Mouse (Mus musculus) monocyte, adult 5-6 weeks (primary cell): ENCODE data around the gene Osr1. TPM values are rescaled to one million over a fixed set of nuclear protein-coding genes. Genes with fewer than 3 reads are reported as not detected.

Source experiments
- ATAC-seq: fragments of 153-309, 156-312 bp; replicated peaks from 2 replicates; pipeline ENCODE4 v1.8.0; 2017; ENCODE audit warnings: mild to moderate bottlenecking; ENCODE audit not compliant: low TSS enrichment, insufficient number of reproducible peaks, severe bottlenecking, poor library complexity, low FRiP score
- total RNA-seq: library from RNA; stranded (forward); fragments of 200-1000, 200-491, 200-594 nt; gene quantifications from 3 replicates; pipeline ENCODE4 v1.2.3, GENCODE M21; 2017

The Osr1 gene
- not detected in 3 replicates for total RNA-seq

- ATAC-seq: no peak
Observed at GRCm38 (mm10) chr12:9569971-9570370, at the start of gene Osr1. TSS of gene Osr1 (plus strand) at chr12:9570116.

- no peak for ATAC-seq
Observed at GRCm38 (mm10) chr12:9550328-9550727, 19.6 kb upstream of the Osr1 start.

- no peak for ATAC-seq
Observed at GRCm38 (mm10) chr12:9564956-9565355, 5.0 kb upstream of the Osr1 start.

GRCm38 (mm10) chr12:9570496-9570995, 630 bp downstream of the Osr1 start:
- no peak for ATAC-seq

GRCm38 (mm10) chr12:9571276-9571940, 1.5 kb downstream of the Osr1 start:
- no peak for ATAC-seq

GRCm38 (mm10) chr12:9572022-9572421, 2.1 kb downstream of the Osr1 start:
- ATAC-seq: no peak

GRCm38 (mm10) chr12:9573682-9574081, 3.8 kb downstream of the Osr1 start:
- no peak for ATAC-seq

GRCm38 (mm10) chr12:9574244-9574871, 4.4 kb downstream of the Osr1 start:
- no peak for ATAC-seq

GRCm38 (mm10) chr12:9575158-9576042, 5.5 kb downstream of the Osr1 start:
- ATAC-seq: no peak

GRCm38 (mm10) chr12:9576043-9576538, 6.2 kb downstream of the Osr1 start:
- ATAC-seq: no peak

- ATAC-seq: no peak
Observed at GRCm38 (mm10) chr12:9577610-9578009, 7.7 kb downstream of the Osr1 start.

GRCm38 (mm10) chr12:9578591-9578990, 8.7 kb downstream of the Osr1 start:
- no peak for ATAC-seq

GRCm38 (mm10) chr12:9579301-9580030, 9.6 kb downstream of the Osr1 start:
- no peak for ATAC-seq

GRCm38 (mm10) chr12:9580041-9580905, 10.4 kb downstream of the Osr1 start:
- ATAC-seq: no peak

GRCm38 (mm10) chr12:9581011-9581410, 11.1 kb downstream of the Osr1 start:
- ATAC-seq: no peak

- ATAC-seq: no peak
Observed at GRCm38 (mm10) chr12:9581506-9581905, 11.6 kb downstream of the Osr1 start.

GRCm38 (mm10) chr12:9582248-9582995, 12.5 kb downstream of the Osr1 start:
- ATAC-seq: no peak
